Mouse (Mus musculus): ENCODE results near the gene Sh3bp5l.

- TF ChIP-seq GATA1 (IDR thresholded peaks at IDR 0.05; ENCODE audit: low read length) (no peak), TAL1 (IDR thresholded peaks at IDR 0.05; ENCODE audit: low read length) (no peak)
These were observed 48.3 kb downstream of the Sh3bp5l start, which contains the start of gene Lypd8 for GRCm38 (mm10) chr11:58378763-58379278.
